Comparison of ENCODE assay signal across 19 mouse cellular contexts in the genomic region with DNA sequence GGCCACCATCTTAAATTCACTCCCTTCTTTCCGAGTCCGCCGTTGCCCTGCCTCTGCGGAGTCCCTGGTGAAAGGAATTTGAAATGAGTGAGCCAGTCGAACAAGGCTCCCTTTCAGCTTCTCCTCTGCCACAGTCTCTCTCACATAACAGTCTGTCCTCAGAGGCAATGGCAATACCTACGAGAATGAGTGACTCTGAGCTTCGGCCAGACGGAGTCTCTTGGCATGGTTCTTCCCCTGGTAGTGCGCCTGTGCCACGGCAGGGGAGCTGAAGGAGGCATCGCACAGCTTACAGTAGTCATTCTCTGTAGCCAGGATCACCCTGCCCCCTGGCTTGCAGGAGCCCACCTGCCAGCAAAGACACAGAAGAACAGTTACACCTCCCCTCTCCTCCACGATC. TPM values are rescaled to one million over a fixed set of nuclear protein-coding genes. Genes with fewer than 3 reads are reported as not detected.
DNase-seq lines count a peak whose midpoint lies in the region; ATAC-seq and TF ChIP-seq lines count a peak whose summit lies in the region.
"Had no signal": no experiment of that assay in that cellular context is flagged by ENCODE, and none has a peak within 500 bp of the region (broad histone marks: within the 10 kb centered on the region; RNA-seq: fewer than 3 reads in every experiment).

No protein-coding gene starts in this region.

- H3K27ac ChIP-seq in hindbrain, postnatal 0 days = peak overlapping the region; percentile 58; the same call in 1 of the 2 replicates
- H3K27ac ChIP-seq in hindbrain, embryonic 13.5 days = no peak overlapping the region
- H3K27ac ChIP-seq in midbrain, embryonic 16.5 days (ENCODE audit: low read length) = no peak overlapping the region
- no peak overlapping the region for H3K27ac ChIP-seq in midbrain, embryonic 13.5 days
- H3K27ac ChIP-seq: embryonic facial prominence, embryonic 13.5 days; forebrain, embryonic 15.5 days; heart, embryonic 13.5 days; midbrain, embryonic 12.5 days had no signal

- no peaks in the 10 kb centered on the region for H3K27me3 ChIP-seq in hindbrain, postnatal 0 days (ENCODE audit: insufficient read depth, low read length)
- no peaks in the 10 kb centered on the region for H3K27me3 ChIP-seq in hindbrain, embryonic 13.5 days
- no peaks in the 10 kb centered on the region for H3K27me3 ChIP-seq in midbrain, embryonic 16.5 days (ENCODE audit: control insufficient read depth, insufficient read depth, low read depth, low read length)
- no peaks in the 10 kb centered on the region for H3K27me3 ChIP-seq in midbrain, embryonic 13.5 days
- H3K27me3 ChIP-seq: embryonic facial prominence, embryonic 13.5 days; forebrain, embryonic 15.5 days; heart, embryonic 13.5 days; midbrain, embryonic 12.5 days had no signal

- WGBS in hindbrain, postnatal 0 days = 59% methylated on average over 12 of the region's 12 CpGs
- WGBS in hindbrain, embryonic 13.5 days = 87% methylated on average over 12 of the region's 12 CpGs
- 81% methylated on average over 12 of the region's 12 CpGs for WGBS in midbrain, embryonic 16.5 days
- WGBS in midbrain, embryonic 13.5 days = 79% methylated on average over 12 of the region's 12 CpGs

- no peak overlapping the region for H3K4me3 ChIP-seq in hindbrain, postnatal 0 days (ENCODE audit: low read length)
- H3K4me3 ChIP-seq in hindbrain, embryonic 13.5 days = no peak overlapping the region
- no peak overlapping the region for H3K4me3 ChIP-seq in midbrain, embryonic 16.5 days (ENCODE audit: low read depth, low read length)
- no peak overlapping the region for H3K4me3 ChIP-seq in midbrain, embryonic 13.5 days (replicated peaks)
- H3K4me3 ChIP-seq: embryonic facial prominence, embryonic 13.5 days; forebrain, embryonic 15.5 days; heart, embryonic 13.5 days; midbrain, embryonic 12.5 days had no signal

- no peak overlapping the region for H3K9ac ChIP-seq in hindbrain, postnatal 0 days (replicated peaks; ENCODE audit: low read length)
- H3K9ac ChIP-seq in hindbrain, embryonic 13.5 days = no peak overlapping the region
- no peak overlapping the region for H3K9ac ChIP-seq in midbrain, embryonic 16.5 days (ENCODE audit: low read depth, low read length)
- H3K9ac ChIP-seq in midbrain, embryonic 13.5 days (replicated peaks) = no peak overlapping the region
- H3K9ac ChIP-seq: embryonic facial prominence, embryonic 13.5 days; forebrain, embryonic 15.5 days; heart, embryonic 13.5 days; midbrain, embryonic 12.5 days had no signal

- TF ChIP-seq CTCF in hindbrain, postnatal 0 days (IDR thresholded peaks at IDR 0.05; ENCODE audit: low read depth) = no peak

- ATAC-seq in hindbrain, postnatal 0 days = peak; percentile 88
- no peak for ATAC-seq in hindbrain, embryonic 13.5 days (ENCODE audit: low FRiP score)
- peak; percentile 37; the same call in 1 of the 2 replicates for ATAC-seq in midbrain, embryonic 16.5 days
- no peak for ATAC-seq in midbrain, embryonic 13.5 days
- ATAC-seq: forebrain, embryonic 15.5 days; lung, postnatal 0 days had no signal

- peaks cover 23% of the 10 kb centered on the region; the same call in 1 of the 2 replicates for H3K36me3 ChIP-seq in hindbrain, postnatal 0 days (ENCODE audit: insufficient read depth, low read length)
- peaks cover 38% of the 10 kb centered on the region for H3K36me3 ChIP-seq in hindbrain, embryonic 13.5 days
- H3K36me3 ChIP-seq in midbrain, embryonic 16.5 days (ENCODE audit: control insufficient read depth, insufficient read depth, low read length) = peaks cover 13% of the 10 kb centered on the region; the same call in 1 of the 2 replicates
- peaks cover 38% of the 10 kb centered on the region for H3K36me3 ChIP-seq in midbrain, embryonic 13.5 days

- H3K9me3 ChIP-seq in hindbrain, postnatal 0 days (ENCODE audit: low read length) = no peaks in the 10 kb centered on the region
- no peaks in the 10 kb centered on the region for H3K9me3 ChIP-seq in hindbrain, embryonic 13.5 days
- H3K9me3 ChIP-seq in midbrain, embryonic 16.5 days (replicated peaks; ENCODE audit: control insufficient read depth, low read length, poor library complexity, severe bottlenecking) = no peaks in the 10 kb centered on the region
- H3K9me3 ChIP-seq in midbrain, embryonic 13.5 days = no peaks in the 10 kb centered on the region
- H3K9me3 ChIP-seq: embryonic facial prominence, embryonic 13.5 days; forebrain, embryonic 15.5 days; heart, embryonic 13.5 days; midbrain, embryonic 12.5 days had no signal

- peak; percentile 44 to 50 for DNase-seq in cerebellum, postnatal 14 days
- DNase-seq in cerebellum, adult 9-10 months = no peak
- peak; percentile 54 for DNase-seq in hindbrain, postnatal 0 days (ENCODE audit: low spot score)
- DNase-seq in cerebellum, postnatal 36 days = peak; percentile 24 to 25
- DNase-seq in gastrocnemius, postnatal 25 days = no peak
- DNase-seq: B cell, adult 2 months; kidney, adult 8-10 months; kidney, postnatal 14 days; liver; right cerebral cortex, adult 18-20 months; thymus, postnatal 14 days had no signal

- H3K4me1 ChIP-seq in hindbrain, postnatal 0 days (ENCODE audit: insufficient read depth, low read length) = no peaks in the 10 kb centered on the region; the same call in 1 of the 2 replicates
- peaks cover 5% of the 10 kb centered on the region; the same call in 1 of the 2 replicates for H3K4me1 ChIP-seq in hindbrain, embryonic 13.5 days (replicated peaks)
- no peaks in the 10 kb centered on the region for H3K4me1 ChIP-seq in midbrain, embryonic 16.5 days (ENCODE audit: control insufficient read depth, insufficient read depth, low read length)
- no peaks in the 10 kb centered on the region for H3K4me1 ChIP-seq in midbrain, embryonic 13.5 days (replicated peaks)
- H3K4me1 ChIP-seq: embryonic facial prominence, embryonic 13.5 days; heart, embryonic 13.5 days; midbrain, embryonic 12.5 days had no signal

- no peak overlapping the region for H3K4me2 ChIP-seq in hindbrain, postnatal 0 days (ENCODE audit: low read depth, low read length)
- H3K4me2 ChIP-seq in hindbrain, embryonic 13.5 days = no peak overlapping the region
- H3K4me2 ChIP-seq in midbrain, embryonic 16.5 days (ENCODE audit: low read length) = no peak overlapping the region
- no peak overlapping the region for H3K4me2 ChIP-seq in midbrain, embryonic 13.5 days (replicated peaks)
- H3K4me2 ChIP-seq: embryonic facial prominence, embryonic 13.5 days; forebrain, embryonic 15.5 days; heart, embryonic 13.5 days; midbrain, embryonic 12.5 days had no signal

RNA-seq across cellular contexts. Expression of a gene that starts 22.4 kb away (rescaled TPM):
- 13.2 and 23.6 TPM in 2 replicates for total RNA-seq in hindbrain, postnatal 0 days (2014; rRNA removed)
- polyA plus RNA-seq in hindbrain, postnatal 0 days (2015; fragmentation: Nextera tagmentation; extraction: Ambion mirVana) = 5.4 and 6.5 TPM in 2 replicates
- 7.6 and 8.2 TPM in 2 replicates for polyA plus RNA-seq in hindbrain, embryonic 13.5 days (2015; fragmentation: Nextera tagmentation; extraction: Ambion mirVana)
- polyA plus RNA-seq in midbrain, embryonic 16.5 days (2015; fragmentation: Nextera tagmentation; extraction: Ambion mirVana) = 6.3 and 6.5 TPM in 2 replicates
- polyA plus RNA-seq in midbrain, embryonic 13.5 days (2015; fragmentation: Nextera tagmentation; extraction: Ambion mirVana) = 7.8 and 9.4 TPM in 2 replicates
- total RNA-seq in gastrocnemius, postnatal 25 days (2021) = 10 to 100 TPM in 1 of 2 experiments, 1 to 10 TPM in 1; 8.0 to 11.5 TPM

RNA-seq across cellular contexts. Expression of a gene that starts 54.1 kb away (rescaled TPM):
- total RNA-seq in hindbrain, postnatal 0 days (2014; rRNA removed) = 33.3 and 35.0 TPM in 2 replicates
- polyA plus RNA-seq in hindbrain, postnatal 0 days (2015; fragmentation: Nextera tagmentation; extraction: Ambion mirVana) = 7.9 and 9.0 TPM in 2 replicates
- polyA plus RNA-seq in hindbrain, embryonic 13.5 days (2015; fragmentation: Nextera tagmentation; extraction: Ambion mirVana) = 14.2 and 14.7 TPM in 2 replicates
- 12.8 and 16.5 TPM in 2 replicates for polyA plus RNA-seq in midbrain, embryonic 16.5 days (2015; fragmentation: Nextera tagmentation; extraction: Ambion mirVana)
- 14.6 TPM in 2 replicates for polyA plus RNA-seq in midbrain, embryonic 13.5 days (2015; fragmentation: Nextera tagmentation; extraction: Ambion mirVana)
- 10 to 100 TPM; 41.6 to 61.0 TPM for total RNA-seq in gastrocnemius, postnatal 25 days (2021)

Comparison
In these comparisons a context has a peak if more than half of its experiments do, and no peak if none do; other contexts are left out.
1. DNase-seq: peak in cerebellum, postnatal 14 days (2 of 2), hindbrain, postnatal 0 days (single experiment) and cerebellum, postnatal 36 days (2 of 2); none in cerebellum, adult 9-10 months (single experiment) and gastrocnemius, postnatal 25 days (single experiment).
2. ATAC-seq: peak in hindbrain, postnatal 0 days (single experiment) and midbrain, embryonic 16.5 days (single experiment); none in hindbrain, embryonic 13.5 days (single experiment) and midbrain, embryonic 13.5 days (single experiment).